8 mouse cellular contexts compared by ENCODE assay signal in the genomic region with DNA sequence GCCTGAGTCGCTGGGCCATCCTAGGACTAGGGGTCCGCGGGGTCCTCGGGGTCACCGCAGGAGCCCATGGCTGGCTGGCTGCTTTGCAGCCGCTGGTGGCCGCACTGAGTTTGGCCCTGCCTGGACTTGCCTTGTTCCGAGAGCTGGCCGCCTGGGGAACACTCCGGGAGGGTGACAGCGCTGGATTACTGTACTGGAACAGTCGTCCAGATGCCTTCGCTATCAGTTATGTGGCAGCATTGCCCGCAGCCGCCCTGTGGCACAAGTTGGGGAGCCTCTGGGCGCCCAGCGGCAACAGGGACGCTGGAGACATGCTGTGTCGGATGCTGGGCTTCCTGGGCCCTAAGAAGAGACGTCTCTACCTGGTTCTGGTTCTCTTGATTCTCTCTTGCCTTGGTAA. TPM values are rescaled to one million over a fixed set of nuclear protein-coding genes. Genes with fewer than 3 reads are reported as not detected.
DNase-seq lines count a peak whose midpoint lies in the region; ATAC-seq and TF ChIP-seq lines count a peak whose summit lies in the region.

No protein-coding gene starts in this region.

- DNase-seq in cerebellum, postnatal 14 days: peak; percentile 27 to 31
- no peak for DNase-seq in cerebellum, adult 9-11 months
- DNase-seq in forebrain, embryonic 11.5 days (ENCODE audit: low spot score): no peak
- no peak for DNase-seq in cerebellum, adult 9-10 months
- DNase-seq in testis, postnatal 14 days (ENCODE audit: low spot score): no peak

- H3K9ac ChIP-seq in forebrain, embryonic 11.5 days (ENCODE audit: low read length): peak overlapping the region; percentile 55
- H3K9ac ChIP-seq in intestine, embryonic 15.5 days: peak overlapping the region; percentile 66
- peak overlapping the region; percentile 59 for H3K9ac ChIP-seq in midbrain, embryonic 16.5 days (ENCODE audit: low read depth, low read length)

- peaks cover 94% of the 10 kb centered on the region for H3K27me3 ChIP-seq in E14TG2a.4 (ENCODE audit: insufficient read depth, low read length)
- peaks cover 45% of the 10 kb centered on the region for H3K27me3 ChIP-seq in forebrain, embryonic 11.5 days (ENCODE audit: control insufficient read depth, insufficient read depth, low read length)
- peaks cover 28% of the 10 kb centered on the region for H3K27me3 ChIP-seq in intestine, embryonic 15.5 days (replicated peaks)
- H3K27me3 ChIP-seq in midbrain, embryonic 16.5 days (ENCODE audit: control insufficient read depth, insufficient read depth, low read depth, low read length): peaks cover 56% of the 10 kb centered on the region

- peak; percentile 6; the same call in 1 of the 2 replicates for ATAC-seq in forebrain, embryonic 11.5 days (replicated peaks; ENCODE audit: low FRiP score)
- no peak for ATAC-seq in intestine, embryonic 15.5 days
- no peak for ATAC-seq in midbrain, embryonic 16.5 days

- peak overlapping the region; percentile 75 for H3K4me2 ChIP-seq in forebrain, embryonic 11.5 days (ENCODE audit: low read depth, low read length, severe bottlenecking)
- H3K4me2 ChIP-seq in intestine, embryonic 15.5 days (replicated peaks): peak overlapping the region; percentile 99
- H3K4me2 ChIP-seq in midbrain, embryonic 16.5 days (ENCODE audit: low read length): peak overlapping the region; percentile 70

- no peak for TF ChIP-seq CTCF in E14TG2a.4 (conservative IDR thresholded peaks at IDR 0.05; ENCODE audit: low read length)

- no peak overlapping the region for H3K27ac ChIP-seq in forebrain, embryonic 11.5 days (ENCODE audit: low read depth, low read length)
- H3K27ac ChIP-seq in intestine, embryonic 15.5 days: peak overlapping the region; percentile 75
- H3K27ac ChIP-seq in midbrain, embryonic 16.5 days (ENCODE audit: low read length): no peak overlapping the region

- no peaks in the 10 kb centered on the region for H3K9me3 ChIP-seq in E14TG2a.4 (ENCODE audit: low read length)
- H3K9me3 ChIP-seq in forebrain, embryonic 11.5 days (ENCODE audit: control insufficient read depth, low read length): no peaks in the 10 kb centered on the region
- H3K9me3 ChIP-seq in intestine, embryonic 15.5 days: no peaks in the 10 kb centered on the region
- H3K9me3 ChIP-seq in midbrain, embryonic 16.5 days (replicated peaks; ENCODE audit: control insufficient read depth, low read length, poor library complexity, severe bottlenecking): no peaks in the 10 kb centered on the region

- WGBS in forebrain, embryonic 11.5 days: 5% methylated on average over 20 of the region's 20 CpGs
- 4% methylated on average over 20 of the region's 20 CpGs for WGBS in intestine, embryonic 15.5 days
- 3% methylated on average over 20 of the region's 20 CpGs for WGBS in midbrain, embryonic 16.5 days

- H3K4me3 ChIP-seq in E14TG2a.4 (replicated peaks; ENCODE audit: low read length): peak overlapping the region; percentile 79
- H3K4me3 ChIP-seq in forebrain, embryonic 11.5 days (ENCODE audit: low read depth, low read length): peak overlapping the region; percentile 41
- peak overlapping the region; percentile 63 for H3K4me3 ChIP-seq in intestine, embryonic 15.5 days (replicated peaks)
- H3K4me3 ChIP-seq in midbrain, embryonic 16.5 days (ENCODE audit: low read depth, low read length): peak overlapping the region; percentile 47

- no peaks in the 10 kb centered on the region for H3K36me3 ChIP-seq in E14TG2a.4 (ENCODE audit: insufficient read depth, low read length)
- no peaks in the 10 kb centered on the region for H3K36me3 ChIP-seq in forebrain, embryonic 11.5 days (ENCODE audit: control insufficient read depth, insufficient read depth, low read length)
- no peaks in the 10 kb centered on the region for H3K36me3 ChIP-seq in intestine, embryonic 15.5 days
- no peaks in the 10 kb centered on the region for H3K36me3 ChIP-seq in midbrain, embryonic 16.5 days (ENCODE audit: control insufficient read depth, insufficient read depth, low read length)

- peaks cover 53% of the 10 kb centered on the region for H3K4me1 ChIP-seq in E14TG2a.4 (replicated peaks; ENCODE audit: low read depth, low read length)
- peaks cover 10% of the 10 kb centered on the region for H3K4me1 ChIP-seq in forebrain, embryonic 11.5 days (replicated peaks; ENCODE audit: control insufficient read depth, insufficient read depth, low read length)
- peaks cover 11% of the 10 kb centered on the region for H3K4me1 ChIP-seq in intestine, embryonic 15.5 days (replicated peaks)
- peaks cover 10% of the 10 kb centered on the region; the same call in 1 of the 2 replicates for H3K4me1 ChIP-seq in midbrain, embryonic 16.5 days (ENCODE audit: control insufficient read depth, insufficient read depth, low read length)

RNA-seq across cellular contexts. Expression of a gene that starts 0.4 kb away (rescaled TPM):
- 0.99 and 1.6 TPM in 2 replicates for polyA plus RNA-seq in forebrain, embryonic 11.5 days (2014; fragmentation: Nextera tagmentation; extraction: Ambion mirVana)
- 9.3 and 9.4 TPM in 2 replicates for polyA plus RNA-seq in intestine, embryonic 15.5 days (2015; fragmentation: Nextera tagmentation; extraction: Ambion mirVana)
- polyA plus RNA-seq in midbrain, embryonic 16.5 days (2015; fragmentation: Nextera tagmentation; extraction: Ambion mirVana): 1.1 and 1.7 TPM in 2 replicates

RNA-seq across cellular contexts. Expression of a gene that starts 0.7 kb away (rescaled TPM):
- 1.6 and 1.7 TPM in 2 replicates for polyA plus RNA-seq in forebrain, embryonic 11.5 days (2014; fragmentation: Nextera tagmentation; extraction: Ambion mirVana)
- polyA plus RNA-seq in intestine, embryonic 15.5 days (2015; fragmentation: Nextera tagmentation; extraction: Ambion mirVana): 6.2 and 6.9 TPM in 2 replicates
- polyA plus RNA-seq in midbrain, embryonic 16.5 days (2015; fragmentation: Nextera tagmentation; extraction: Ambion mirVana): 2.4 and 4.5 TPM in 2 replicates

RNA-seq across cellular contexts. Expression of a gene that starts 9.5 kb away (rescaled TPM):
- 1.5 and 1.6 TPM in 2 replicates for polyA plus RNA-seq in forebrain, embryonic 11.5 days (2014; fragmentation: Nextera tagmentation; extraction: Ambion mirVana)
- 15.5 and 16.9 TPM in 2 replicates for polyA plus RNA-seq in intestine, embryonic 15.5 days (2015; fragmentation: Nextera tagmentation; extraction: Ambion mirVana)
- 2.2 and 2.8 TPM in 2 replicates for polyA plus RNA-seq in midbrain, embryonic 16.5 days (2015; fragmentation: Nextera tagmentation; extraction: Ambion mirVana)

RNA-seq across cellular contexts. Expression of a gene that starts 15.3 kb away (rescaled TPM):
- polyA plus RNA-seq in forebrain, embryonic 11.5 days (2014; fragmentation: Nextera tagmentation; extraction: Ambion mirVana): 0.11 and 0.41 TPM in 2 replicates
- polyA plus RNA-seq in intestine, embryonic 15.5 days (2015; fragmentation: Nextera tagmentation; extraction: Ambion mirVana): 5.3 and 5.6 TPM in 2 replicates
- 1.5 and 2.3 TPM in 2 replicates for polyA plus RNA-seq in midbrain, embryonic 16.5 days (2015; fragmentation: Nextera tagmentation; extraction: Ambion mirVana)

RNA-seq across cellular contexts. Expression of a gene that starts 35.1 kb away (rescaled TPM):
- 0.15 and 0.87 TPM in 2 replicates for polyA plus RNA-seq in forebrain, embryonic 11.5 days (2014; fragmentation: Nextera tagmentation; extraction: Ambion mirVana)
- polyA plus RNA-seq in intestine, embryonic 15.5 days (2015; fragmentation: Nextera tagmentation; extraction: Ambion mirVana): 3.2 TPM in 2 replicates
- polyA plus RNA-seq in midbrain, embryonic 16.5 days (2015; fragmentation: Nextera tagmentation; extraction: Ambion mirVana): 0.69 and 0.88 TPM in 2 replicates

Comparison
In these comparisons a context has a peak if more than half of its experiments do, and no peak if none do; other contexts are left out.
1. DNase-seq: peak in cerebellum, postnatal 14 days (2 of 2); none in cerebellum, adult 9-11 months (single experiment), forebrain, embryonic 11.5 days (single experiment), cerebellum, adult 9-10 months (single experiment) and testis, postnatal 14 days (single experiment).
2. Peak in every context shown above with its lines, with median percentiles within 50 percentile points of each other: H3K4me3 ChIP-seq, H3K4me2 ChIP-seq and H3K9ac ChIP-seq.